Mouse (Mus musculus): ENCODE measurements around the gene Sh3rf3. TPM values are rescaled to one million over a fixed set of nuclear protein-coding genes. Genes with fewer than 3 reads are reported as not detected.

The Sh3rf3 gene
- not detected for total RNA-seq (2023)

GRCm38 (mm10) chr10:58813081-58813800 lies at the start of gene Sh3rf3:
Gene Sh3rf3 (plus strand): TSS chr10:58813359.

Other genes starting within 250 kb of the Sh3rf3 start
- gene Edar, start 137.7 kb upstream of the Sh3rf3 start, total RNA-seq (2023), result not detected
- gene Gm17542, start 95.1 kb upstream of the Sh3rf3 start, total RNA-seq (2023), result not detected